Mouse (Mus musculus) G1E (cell line): ENCODE results near the gene Dnmt3a. TPM values are rescaled to one million over a fixed set of nuclear protein-coding genes. Genes with fewer than 3 reads are reported as not detected.

Source experiments
- ATAC-seq: 2 replicates; pipeline ENCODE4 v1.8.0; 2016; ENCODE audit warnings: mild to moderate bottlenecking; ENCODE audit not compliant: insufficient number of reproducible peaks, poor library complexity, low FRiP score, severe bottlenecking; ENCODE audit errors: extremely low read depth
- DNase-seq: peaks from one replicate; pipeline ENCODE4 v3.0.0; 2012; ENCODE audit warnings: low spot score
- H3K27me3 ChIP-seq: 2 replicates; pipeline ENCODE4 v1.6.1; 2012; ENCODE audit warnings: mild to moderate bottlenecking, low read length, inconsistent platforms; ENCODE audit not compliant: insufficient read depth
- H3K36me3 ChIP-seq: replicated peaks from 2 replicates; pipeline ENCODE3; 2012; ENCODE audit warnings: mild to moderate bottlenecking, inconsistent platforms
- H3K4me1 ChIP-seq: 2 replicates; pipeline ENCODE4 v1.6.1; 2012; ENCODE audit warnings: low read depth, low read length, inconsistent platforms, mixed read lengths; ENCODE audit not compliant: insufficient read depth
- H3K4me3 ChIP-seq: 2 replicates; pipeline ENCODE4 v1.5.1; 2012; ENCODE audit warnings: low read depth, mild to moderate bottlenecking, inconsistent platforms, low read length, moderate library complexity, mixed read lengths
- H3K9me3 ChIP-seq: replicated peaks from 2 replicates; pipeline ENCODE4 v1.6.1; 2012; ENCODE audit warnings: inconsistent platforms
- CTCF ChIP-seq: IDR thresholded peaks from 2 replicates; pipeline ENCODE4 v1.5.1; 2012; ENCODE audit warnings: low read depth, low read length, inconsistent platforms, mixed read lengths
- GATA1 ChIP-seq: IDR thresholded peaks from 2 replicates; pipeline ENCODE4 v1.6.1; 2012; ENCODE audit warnings: borderline replicate concordance, low read length, inconsistent platforms, mixed read lengths
- GATA2 ChIP-seq: IDR thresholded peaks from 2 replicates; pipeline ENCODE4 v1.6.1; 2012; ENCODE audit warnings: low read depth, low read length, inconsistent platforms, borderline replicate concordance
- POLR2AphosphoS5 ChIP-seq: IDR thresholded peaks from 2 replicates; pipeline ENCODE4 v1.6.1; 2012; ENCODE audit warnings: low read depth, low read length, inconsistent platforms; ENCODE audit not compliant: insufficient replicate concordance
- TAL1 ChIP-seq: conservative IDR thresholded peaks from 2 replicates; pipeline ENCODE4 v1.6.1; 2012; ENCODE audit warnings: low read depth, low read length, inconsistent platforms, mixed read lengths
- polyA plus RNA-seq: library from polyadenylated mRNA; stranded (reverse); fragments of >175 nt; gene quantifications from 2 replicates; pipeline ENCODE4 v1.2.3, GENCODE M21; 2012
- total RNA-seq, 2 experiments: library from RNA; stranded (forward) in 1 of 2; stranded (reverse) in 1 of 2; fragments of 200-1000 nt in 1 of 2; fragments of >200 nt in 1 of 2; fragmentation: Nextera tagmentation in 1 of 2; gene quantifications; 2 replicates each; pipeline ENCODE4 v1.2.3; 2014 to 2017

Dnmt3a gene
- total and polyA plus RNA-seq, 3 experiments: 0.05 to 1.1 TPM; not detected in 1

- TF ChIP-seq CTCF (no peak), POLR2AphosphoS5 (no peak), GATA1 (no peak), TAL1 (no peak), GATA2 (no peak)
- Histone ChIP-seq H3K9me3 (no peaks in the 10 kb centered on the region), H3K4me3 (no peak overlapping the region), H3K27me3 (peaks cover 5% of the 10 kb centered on the region; the same call in 1 of the 2 replicates), H3K4me1 (no peaks in the 10 kb centered on the region), H3K36me3 (no peaks in the 10 kb centered on the region)
- DNase-seq (no peak), ATAC-seq (no peak)
Observed at GRCm38 (mm10) chr12:3833851-3834273, 28.1 kb downstream of the Dnmt3a start.

GRCm38 (mm10) chr12:3834373-3835314, 28.8 kb downstream of the Dnmt3a start:
- Histone ChIP-seq H3K4me1 (no peaks in the 10 kb centered on the region), H3K36me3 (no peaks in the 10 kb centered on the region), H3K27me3 (peaks cover 5% of the 10 kb centered on the region; the same call in 1 of the 2 replicates), H3K4me3 (no peak overlapping the region), H3K9me3 (no peaks in the 10 kb centered on the region)
- ATAC-seq (no peak), DNase-seq (no peak)
- TF ChIP-seq POLR2AphosphoS5 (no peak), TAL1 (no peak), CTCF (no peak), GATA1 (no peak), GATA2 (no peak)

- TF ChIP-seq GATA1: no peak
- no peak for TF ChIP-seq TAL1
- no peak for TF ChIP-seq POLR2AphosphoS5
- TF ChIP-seq CTCF: no peak
- no peak for TF ChIP-seq GATA2
- H3K4me1 ChIP-seq: no peaks in the 10 kb centered on the region
- H3K9me3 ChIP-seq: no peaks in the 10 kb centered on the region
- H3K4me3 ChIP-seq: no peak overlapping the region
- H3K36me3 ChIP-seq: no peaks in the 10 kb centered on the region
- ATAC-seq (no peak), DNase-seq (no peak)
- H3K27me3 ChIP-seq: peaks cover 5% of the 10 kb centered on the region; the same call in 1 of the 2 replicates
Observed at GRCm38 (mm10) chr12:3835576-3835975, 29.8 kb downstream of the Dnmt3a start.

- no peak overlapping the region for H3K4me3 ChIP-seq
- DNase-seq: no peak
- peaks cover 5% of the 10 kb centered on the region; the same call in 1 of the 2 replicates for H3K27me3 ChIP-seq
- H3K9me3 ChIP-seq: no peaks in the 10 kb centered on the region
- TF ChIP-seq GATA1: no peak
- no peak for TF ChIP-seq POLR2AphosphoS5
- no peak for TF ChIP-seq TAL1
- TF ChIP-seq CTCF: no peak
- TF ChIP-seq GATA2: no peak
- H3K4me1 ChIP-seq: no peaks in the 10 kb centered on the region
- ATAC-seq: no peak
- H3K36me3 ChIP-seq: no peaks in the 10 kb centered on the region
Observed at GRCm38 (mm10) chr12:3837081-3837832, 31.4 kb downstream of the Dnmt3a start.

- H3K4me3 ChIP-seq: no peak overlapping the region
- H3K4me1 ChIP-seq: no peaks in the 10 kb centered on the region
- ATAC-seq: no peak
- no peak for TF ChIP-seq CTCF
- no peak for TF ChIP-seq GATA2
- TF ChIP-seq TAL1: no peak
- no peak for TF ChIP-seq GATA1
- TF ChIP-seq POLR2AphosphoS5: no peak
- peaks cover 5% of the 10 kb centered on the region; the same call in 1 of the 2 replicates for H3K27me3 ChIP-seq
- H3K9me3 ChIP-seq: no peaks in the 10 kb centered on the region
- no peaks in the 10 kb centered on the region for H3K36me3 ChIP-seq
- DNase-seq: no peak
Observed at GRCm38 (mm10) chr12:3838009-3838408, 32.2 kb downstream of the Dnmt3a start.

GRCm38 (mm10) chr12:3839662-3840061, 33.9 kb downstream of the Dnmt3a start:
- TF ChIP-seq GATA2 (no peak), CTCF (no peak), TAL1 (no peak), GATA1 (no peak), POLR2AphosphoS5 (no peak)
- Histone ChIP-seq H3K4me3 (no peak overlapping the region), H3K9me3 (no peaks in the 10 kb centered on the region), H3K4me1 (no peaks in the 10 kb centered on the region), H3K27me3 (peaks cover 4% of the 10 kb centered on the region; the same call in 1 of the 2 replicates), H3K36me3 (no peaks in the 10 kb centered on the region)
- no peak for ATAC-seq
- DNase-seq: no peak
